ENCODE assay signal across 9 mouse cellular contexts in the genomic region with DNA sequence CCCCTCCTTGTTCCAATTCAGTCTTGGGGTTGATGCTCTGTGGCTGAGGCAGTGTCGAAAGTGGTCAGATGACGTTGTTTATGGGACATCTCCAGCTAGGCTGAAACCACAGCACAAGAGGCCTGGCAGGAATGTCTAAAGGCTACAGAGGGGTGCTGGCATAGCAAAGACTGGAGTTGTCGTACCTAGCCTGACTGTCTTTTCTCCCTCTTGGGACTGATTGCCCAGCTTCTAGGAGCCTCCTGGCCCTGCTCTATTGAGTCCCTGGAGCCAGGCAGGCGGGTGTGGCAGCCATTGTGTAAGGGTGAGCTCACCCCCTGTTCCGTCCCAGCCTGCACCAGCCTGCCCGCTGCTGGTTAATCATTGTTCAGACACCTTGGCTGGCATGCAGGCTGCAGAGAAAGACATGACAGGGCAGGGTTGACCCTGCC. TPM values are rescaled to one million over a fixed set of nuclear protein-coding genes. Genes with fewer than 3 reads are reported as not detected.
DNase-seq lines count a peak whose midpoint lies in the region; ATAC-seq and TF ChIP-seq lines count a peak whose summit lies in the region.
"Had no signal": no experiment of that assay in that cellular context is flagged by ENCODE, and none has a peak within 500 bp of the region (broad histone marks: within the 10 kb centered on the region; RNA-seq: fewer than 3 reads in every experiment).

No protein-coding gene starts in this region.

- TF ChIP-seq POLR2A in liver, adult 2 months (IDR thresholded peaks at IDR 0.05; ENCODE audit: extremely low read depth, insufficient read depth, low read length): no peak

- H3K9ac ChIP-seq in heart, embryonic 11.5 days (ENCODE audit: low read depth, low read length): no peak overlapping the region
- H3K9ac ChIP-seq in liver, adult 2 months (ENCODE audit: low read depth, low read length): peak overlapping the region; percentile 35; the same call in 1 of the 2 replicates
- no peak overlapping the region for H3K9ac ChIP-seq in stomach, embryonic 15.5 days
- H3K9ac ChIP-seq: embryonic facial prominence, embryonic 13.5 days had no signal

- no peak for ATAC-seq in heart, embryonic 11.5 days (replicated peaks; ENCODE audit: insufficient number of reproducible peaks, low FRiP score, low TSS enrichment)
- peak; percentile 93 for ATAC-seq in stomach, embryonic 15.5 days (ENCODE audit: insufficient read depth, low FRiP score, low read depth)
- ATAC-seq in erythroid progenitor cell, adult 5-6 weeks (replicated peaks; ENCODE audit: low FRiP score, poor library complexity, severe bottlenecking): no peak

- no peaks in the 10 kb centered on the region for H3K79me2 ChIP-seq in liver, adult 2 months (ENCODE audit: control insufficient read depth, insufficient read depth, low read length)

- no peak overlapping the region for H3K4me3 ChIP-seq in heart, embryonic 11.5 days (ENCODE audit: low read depth, low read length)
- H3K4me3 ChIP-seq in liver, adult 2 months (ENCODE audit: insufficient read depth, low read depth, low read length): no peak overlapping the region
- no peak overlapping the region for H3K4me3 ChIP-seq in stomach, embryonic 15.5 days (replicated peaks)
- H3K4me3 ChIP-seq: embryonic facial prominence, embryonic 13.5 days had no signal

- TF ChIP-seq CTCF in liver, adult 2 months (IDR thresholded peaks at IDR 0.05; ENCODE audit: low read depth, low read length): no peak

- no peaks in the 10 kb centered on the region for H3K27me3 ChIP-seq in heart, embryonic 11.5 days (ENCODE audit: control insufficient read depth, insufficient read depth, low read length)
- no peaks in the 10 kb centered on the region for H3K27me3 ChIP-seq in liver, adult 2 months (ENCODE audit: control insufficient read depth, insufficient read depth, low read length)
- no peaks in the 10 kb centered on the region for H3K27me3 ChIP-seq in stomach, embryonic 15.5 days (replicated peaks)
- H3K27me3 ChIP-seq: embryonic facial prominence, embryonic 13.5 days had no signal

- H3K36me3 ChIP-seq in heart, embryonic 11.5 days (ENCODE audit: control insufficient read depth, insufficient read depth, low read length): no peaks in the 10 kb centered on the region
- no peaks in the 10 kb centered on the region for H3K36me3 ChIP-seq in liver, adult 2 months (ENCODE audit: control insufficient read depth, insufficient read depth, low read length)
- no peaks in the 10 kb centered on the region for H3K36me3 ChIP-seq in stomach, embryonic 15.5 days
- H3K36me3 ChIP-seq: embryonic facial prominence, embryonic 13.5 days had no signal

- peak; percentile 42 to 53 for DNase-seq in heart, adult 18-20 months
- peak; percentile 58 to 62 for DNase-seq in heart, postnatal 10 days
- peak; percentile 87 for DNase-seq in liver, adult 2 months (ENCODE audit: extremely low read depth, low read depth, low spot score)
- no peak for DNase-seq in embryo, embryonic 10.5 days (ENCODE audit: low spot score)
- DNase-seq in layer of hippocampus, adult 11-12 months (ENCODE audit: low spot score): no peak

- no peaks in the 10 kb centered on the region for H3K4me1 ChIP-seq in heart, embryonic 11.5 days (ENCODE audit: control insufficient read depth, insufficient read depth, low read length)
- H3K4me1 ChIP-seq in liver, adult 2 months (ENCODE audit: control insufficient read depth, insufficient read depth, low read length): peaks cover 26% of the 10 kb centered on the region
- H3K4me1 ChIP-seq in stomach, embryonic 15.5 days: peaks cover 13% of the 10 kb centered on the region

- H3K27ac ChIP-seq in heart, embryonic 11.5 days (ENCODE audit: low read depth, low read length): no peak overlapping the region
- peak overlapping the region; percentile 93 for H3K27ac ChIP-seq in liver, adult 2 months (replicated peaks; ENCODE audit: insufficient read depth, low read depth, low read length)
- H3K27ac ChIP-seq in stomach, embryonic 15.5 days: peak overlapping the region; percentile 85
- H3K27ac ChIP-seq: embryonic facial prominence, embryonic 13.5 days had no signal

- H3K9me3 ChIP-seq in heart, embryonic 11.5 days (replicated peaks; ENCODE audit: control insufficient read depth, low read length): no peaks in the 10 kb centered on the region
- H3K9me3 ChIP-seq in stomach, embryonic 15.5 days: no peaks in the 10 kb centered on the region
- H3K9me3 ChIP-seq: embryonic facial prominence, embryonic 13.5 days had no signal

- no peak overlapping the region for H3K4me2 ChIP-seq in heart, embryonic 11.5 days
- H3K4me2 ChIP-seq in stomach, embryonic 15.5 days: no peak overlapping the region
- H3K4me2 ChIP-seq: embryonic facial prominence, embryonic 13.5 days had no signal

- intact Hi-C loops in heart, postnatal 10 days (cut with DNase I): no loop called here

- 63% methylated on average over 6 of the region's 6 CpGs for WGBS in heart, embryonic 11.5 days (ENCODE audit: insufficient replicate concordance)
- WGBS in liver, adult 2 months: 16% methylated on average over 6 of the region's 6 CpGs
- WGBS in stomach, embryonic 15.5 days: 62% methylated on average over 6 of the region's 6 CpGs

RNA-seq across cellular contexts. Expression of gene Sdc1, which starts 40.3 kb away (rescaled TPM):
- total RNA-seq in heart, adult 18-20 months (2021): 1 to 10 TPM; 5.2 to 6.6 TPM
- polyA plus RNA-seq in heart, embryonic 11.5 days (2014; fragmentation: Nextera tagmentation; extraction: Ambion mirVana): 28.5 and 37.3 TPM in 2 replicates
- total RNA-seq in heart, postnatal 10 days (2021): 10 to 100 TPM; 19.2 to 21.0 TPM
- 164 and 316 TPM in 2 replicates for total RNA-seq in liver, adult 2 months (2014; rRNA removed)
- polyA plus RNA-seq in liver, adult 2 months (2012; rRNA removed): 321 and 421 TPM in 2 replicates
- polyA plus RNA-seq in stomach, embryonic 15.5 days (2015; fragmentation: Nextera tagmentation; extraction: Ambion mirVana): 131 and 142 TPM in 2 replicates
- not detected in 2 replicates for total RNA-seq in erythroid progenitor cell, adult 5-6 weeks (2015; ENCODE audit: low replicate concordance)
- 1.8 TPM in 1 of 2 replicates, not detected in the other for total RNA-seq in erythroid progenitor cell, adult 5-6 weeks (2017; ENCODE audit: low replicate concordance)

Comparison
In these comparisons a context has a peak if more than half of its experiments do, and no peak if none do; other contexts are left out.
1. DNase-seq: peak in heart, adult 18-20 months (2 of 2), heart, postnatal 10 days (2 of 2) and liver, adult 2 months (single experiment); none in embryo, embryonic 10.5 days (single experiment) and layer of hippocampus, adult 11-12 months (single experiment).